Mouse (Mus musculus): Measurements from ENCODE around the gene Gm11627. TPM values are rescaled to one million over a fixed set of nuclear protein-coding genes. Genes with fewer than 3 reads are reported as not detected.

The Gm11627 gene
- polyA plus RNA-seq, 1 experiment from 2014 or later: not detected

GRCm38 (mm10) chr11:102578341-102579118, 731 bp downstream of the Gm11627 start:
- H3K36me3 ChIP-seq (replicated peaks; ENCODE audit: insufficient read depth, low read length): no peaks in the 10 kb centered on the region
- H3K4me3 ChIP-seq (ENCODE audit: low read depth, low read length): peak overlapping the region; percentile 13
- H3K4me2 ChIP-seq (ENCODE audit: low read depth, low read length): peak overlapping the region; percentile 49
- H3K9me3 ChIP-seq (ENCODE audit: low read length): no peaks in the 10 kb centered on the region
- peak; percentile 99 for TF ChIP-seq CTCF (IDR thresholded peaks at IDR 0.05; ENCODE audit: low read depth)
- no peak for TF ChIP-seq EP300 (IDR thresholded peaks at IDR 0.05; ENCODE audit: low read depth)
- ATAC-seq: peak; percentile 72
- H3K27me3 ChIP-seq (ENCODE audit: insufficient read depth, low read length): peaks cover 37% of the 10 kb centered on the region
- peak; percentile 89 for DNase-seq
- no peak overlapping the region for H3K27ac ChIP-seq (ENCODE audit: low read depth)
- 8% methylated on average over 27 of the region's 27 CpGs for WGBS (ENCODE audit: insufficient replicate concordance)
- H3K9ac ChIP-seq (replicated peaks): no peak overlapping the region
- H3K4me1 ChIP-seq (ENCODE audit: insufficient read depth): no peaks in the 10 kb centered on the region

GRCm38 (mm10) chr11:102576050-102576754, 3.1 kb downstream of the Gm11627 start:
- Histone ChIP-seq H3K9ac (replicated peaks) (no peak overlapping the region), H3K9me3 (ENCODE audit: low read length) (no peaks in the 10 kb centered on the region), H3K4me3 (ENCODE audit: low read depth, low read length) (no peak overlapping the region), H3K27me3 (ENCODE audit: insufficient read depth, low read length) (peaks cover 31% of the 10 kb centered on the region), H3K27ac (ENCODE audit: low read depth) (no peak overlapping the region), H3K4me2 (ENCODE audit: low read depth, low read length) (no peak overlapping the region), H3K36me3 (replicated peaks; ENCODE audit: insufficient read depth, low read length) (no peaks in the 10 kb centered on the region), H3K4me1 (ENCODE audit: insufficient read depth) (no peaks in the 10 kb centered on the region)
- WGBS (ENCODE audit: insufficient replicate concordance): 64% methylated on average over 13 of the region's 13 CpGs
- ATAC-seq (no peak), DNase-seq (no peak)
- TF ChIP-seq CTCF (IDR thresholded peaks at IDR 0.05; ENCODE audit: low read depth) (no peak), EP300 (IDR thresholded peaks at IDR 0.05; ENCODE audit: low read depth) (no peak)

GRCm38 (mm10) chr11:102575034-102575433, 4.2 kb downstream of the Gm11627 start:
- ATAC-seq: no peak
- 43% methylated on average over 1 of the region's 1 CpGs for WGBS (ENCODE audit: insufficient replicate concordance)
- H3K36me3 ChIP-seq (replicated peaks; ENCODE audit: insufficient read depth, low read length): no peaks in the 10 kb centered on the region
- no peaks in the 10 kb centered on the region for H3K9me3 ChIP-seq (ENCODE audit: low read length)
- no peaks in the 10 kb centered on the region for H3K4me1 ChIP-seq (ENCODE audit: insufficient read depth)
- no peak overlapping the region for H3K27ac ChIP-seq (ENCODE audit: low read depth)
- H3K27me3 ChIP-seq (ENCODE audit: insufficient read depth, low read length): peaks cover 26% of the 10 kb centered on the region
- H3K4me2 ChIP-seq (ENCODE audit: low read depth, low read length): no peak overlapping the region
- no peak overlapping the region for H3K4me3 ChIP-seq (ENCODE audit: low read depth, low read length)
- no peak for TF ChIP-seq CTCF (IDR thresholded peaks at IDR 0.05; ENCODE audit: low read depth)
- no peak for TF ChIP-seq EP300 (IDR thresholded peaks at IDR 0.05; ENCODE audit: low read depth)
- H3K9ac ChIP-seq (replicated peaks): no peak overlapping the region
- DNase-seq: no peak

DNA sequence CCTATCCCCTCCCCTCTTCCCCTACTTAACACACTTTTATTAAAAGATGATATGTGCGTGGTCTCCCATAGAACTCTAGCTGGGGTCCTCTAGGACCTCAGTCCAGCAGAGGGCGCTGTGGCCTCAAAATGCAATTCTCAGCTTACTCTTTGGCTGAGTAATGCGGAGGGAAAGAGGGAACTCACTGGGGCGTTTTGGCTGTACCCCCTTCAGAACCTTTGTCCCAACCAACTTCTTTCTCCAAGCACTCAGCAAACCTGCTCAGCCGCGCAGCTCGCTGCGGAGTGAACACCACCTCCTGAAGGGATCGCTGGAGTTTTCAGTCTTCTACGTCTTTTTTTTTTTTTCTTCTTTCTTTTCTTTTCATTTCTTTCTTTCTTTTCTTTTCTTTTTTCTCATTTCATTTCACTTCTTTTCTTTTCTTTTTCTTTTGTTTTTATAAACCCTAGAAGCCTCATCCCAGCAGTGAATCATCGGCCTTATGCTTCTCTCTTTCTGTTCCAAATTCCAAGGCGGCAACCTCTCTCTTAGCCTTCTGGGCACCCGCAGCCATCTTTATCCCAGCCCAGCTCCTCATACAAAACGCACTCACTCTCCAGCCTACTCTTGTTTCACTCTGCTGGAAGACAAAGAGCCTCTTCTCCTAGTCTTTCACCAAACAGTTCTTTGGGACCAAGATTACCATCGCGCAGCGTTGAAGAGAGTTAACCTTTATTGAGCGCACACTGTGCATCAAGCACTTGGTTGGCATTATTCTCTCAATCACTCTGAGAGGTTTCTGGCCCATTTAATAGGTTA, 6.2 kb downstream of the Gm11627 start:
- H3K9me3 ChIP-seq (ENCODE audit: low read length): no peaks in the 10 kb centered on the region
- peak overlapping the region; percentile 52 for H3K9ac ChIP-seq (replicated peaks)
- peak; percentile 68 for ATAC-seq
- TF ChIP-seq CTCF (IDR thresholded peaks at IDR 0.05; ENCODE audit: low read depth) (peak; percentile 90), EP300 (IDR thresholded peaks at IDR 0.05; ENCODE audit: low read depth) (no peak)
- H3K4me3 ChIP-seq (ENCODE audit: low read depth, low read length): peak overlapping the region; percentile 50
- H3K4me1 ChIP-seq (ENCODE audit: insufficient read depth): no peaks in the 10 kb centered on the region
- H3K4me2 ChIP-seq (ENCODE audit: low read depth, low read length): peak overlapping the region; percentile 83
- no peaks in the 10 kb centered on the region for H3K36me3 ChIP-seq (replicated peaks; ENCODE audit: insufficient read depth, low read length)
- DNase-seq: peak; percentile 89
- WGBS (ENCODE audit: insufficient replicate concordance): 16% methylated on average over 18 of the region's 18 CpGs
- H3K27me3 ChIP-seq (ENCODE audit: insufficient read depth, low read length): peaks cover 16% of the 10 kb centered on the region
- H3K27ac ChIP-seq (ENCODE audit: low read depth): no peak overlapping the region

DNA sequence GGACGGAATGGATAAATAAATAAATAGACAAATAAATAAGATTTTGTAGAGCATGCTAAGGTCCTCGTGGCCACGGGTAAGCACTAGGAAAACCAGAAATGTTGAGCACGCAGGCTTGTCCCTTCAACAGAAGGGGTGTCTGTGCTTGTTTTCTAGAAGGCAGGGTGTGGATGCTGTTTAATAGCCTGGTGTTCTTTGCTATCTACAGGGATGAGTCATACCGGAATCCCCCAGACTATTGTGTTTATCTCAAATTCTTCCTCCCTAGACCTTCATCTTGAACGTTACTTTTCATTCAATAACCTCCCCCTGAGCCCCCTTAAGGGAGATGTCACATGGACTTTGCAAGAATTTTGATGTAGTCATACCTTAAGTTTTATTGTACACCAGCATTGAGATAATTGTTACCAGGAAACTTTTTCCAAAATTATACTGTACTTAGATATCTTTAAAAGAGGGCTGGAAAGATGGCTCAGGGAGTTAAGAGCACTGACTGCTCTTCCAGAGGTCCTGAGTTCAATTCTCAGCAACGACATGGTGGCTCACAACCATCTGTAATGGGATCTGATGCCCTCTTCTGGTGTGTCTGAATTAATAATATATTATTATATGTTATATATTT, 10.4 kb downstream of the Gm11627 start:
- 54% methylated on average over 7 of the region's 7 CpGs for WGBS (ENCODE audit: insufficient replicate concordance)
- TF ChIP-seq EP300 (IDR thresholded peaks at IDR 0.05; ENCODE audit: low read depth) (no peak), CTCF (IDR thresholded peaks at IDR 0.05; ENCODE audit: low read depth) (no peak)
- Histone ChIP-seq H3K4me1 (ENCODE audit: insufficient read depth) (no peaks in the 10 kb centered on the region; the same call in 1 of the 2 replicates), H3K4me3 (ENCODE audit: low read depth, low read length) (no peak overlapping the region), H3K27me3 (ENCODE audit: insufficient read depth, low read length) (peaks cover 6% of the 10 kb centered on the region; the same call in 1 of the 2 replicates), H3K36me3 (replicated peaks; ENCODE audit: insufficient read depth, low read length) (no peaks in the 10 kb centered on the region), H3K9ac (replicated peaks) (no peak overlapping the region), H3K4me2 (ENCODE audit: low read depth, low read length) (no peak overlapping the region), H3K27ac (ENCODE audit: low read depth) (no peak overlapping the region), H3K9me3 (ENCODE audit: low read length) (no peaks in the 10 kb centered on the region)
- DNase-seq: no peak
- ATAC-seq: no peak

Data from liver, postnatal 0 days (tissue).